Mouse (Mus musculus) neural tube, embryonic 10.5 days (tissue): ENCODE data around the gene Vps26b.
A peak's percentile ranks its signal among the peaks of the same experiment; 100 is the strongest.

ENCODE experiments used
- DNase-seq: peaks from one replicate; pipeline ENCODE4 v3.0.0-alpha.2; 2017; ENCODE audit warnings: low spot score; ENCODE audit errors: extremely low spot score

Gene Vps26b

DNA sequence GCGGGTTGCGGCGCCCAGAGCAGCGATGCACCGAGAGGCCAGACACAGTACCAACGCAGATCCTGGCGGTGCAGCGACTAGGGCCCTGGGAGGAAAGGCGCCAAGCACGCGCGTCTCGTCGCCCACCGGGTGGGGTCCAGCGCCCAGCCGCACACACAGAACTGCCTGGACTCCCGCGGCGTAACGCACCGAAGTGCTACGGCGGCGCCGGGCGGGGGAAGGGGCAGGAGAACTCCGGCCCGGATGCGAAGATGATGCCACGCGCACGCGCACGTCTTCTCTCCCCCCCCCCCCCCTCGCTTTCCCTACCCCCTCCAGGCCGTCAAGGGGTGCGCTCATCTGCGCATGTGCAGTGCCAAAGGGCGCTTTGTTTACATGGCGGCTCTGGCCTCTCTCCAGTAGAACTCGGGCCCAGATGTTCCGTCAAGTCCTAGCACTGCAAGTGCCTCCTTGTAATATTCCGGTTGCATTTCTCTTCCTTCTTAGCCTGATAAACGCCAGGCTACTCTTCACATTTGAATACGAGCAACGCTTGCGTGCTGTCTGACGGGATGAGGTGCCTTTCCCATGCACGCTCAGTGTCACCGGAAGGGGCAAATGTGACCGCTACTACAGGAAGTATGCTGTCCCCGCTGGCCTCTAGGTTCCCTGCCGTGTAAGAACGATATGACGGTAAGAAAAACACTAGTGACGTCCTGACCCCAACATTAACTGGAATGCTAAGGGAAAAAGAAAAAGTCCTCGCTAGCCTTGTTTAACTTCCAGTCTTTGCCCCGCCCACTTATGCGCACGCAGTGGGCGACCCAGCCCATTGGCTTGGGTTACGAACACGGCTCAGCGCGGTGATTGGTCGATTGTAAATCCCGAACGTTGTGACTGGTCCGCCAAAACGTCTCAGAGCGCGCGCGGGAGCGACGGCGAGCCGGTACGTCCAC lies at the start of gene Vps26b, which contains the start of gene Ncapd3:
Gene Vps26b (minus strand): TSS at position 238 of the 935 bp plus-strand sequence.
Gene Ncapd3 (plus strand): TSS at position 348 of the 935 bp plus-strand sequence.
- DNase-seq, result peak; percentile 97

DNA sequence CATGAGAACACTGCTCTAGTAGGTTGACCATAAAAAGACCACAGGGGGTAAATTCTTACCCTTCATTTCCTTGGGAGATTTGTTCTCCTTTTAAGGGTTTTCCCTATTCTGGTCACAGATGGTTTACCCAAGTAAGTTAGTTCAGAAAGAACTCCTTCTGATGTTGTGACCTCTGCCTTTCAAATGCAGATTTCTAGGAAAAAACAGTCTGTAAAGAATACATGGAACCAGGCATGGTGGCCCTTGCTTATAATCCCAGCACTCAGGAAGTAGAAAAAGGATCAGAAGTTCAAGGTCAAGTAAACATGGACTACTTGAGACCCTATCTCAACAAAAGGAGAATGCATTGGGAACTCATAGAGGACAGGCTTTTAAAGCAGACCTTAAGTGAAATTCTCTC lies 45.9 kb upstream of the Vps26b start:
- DNase-seq, result no peak

DNA sequence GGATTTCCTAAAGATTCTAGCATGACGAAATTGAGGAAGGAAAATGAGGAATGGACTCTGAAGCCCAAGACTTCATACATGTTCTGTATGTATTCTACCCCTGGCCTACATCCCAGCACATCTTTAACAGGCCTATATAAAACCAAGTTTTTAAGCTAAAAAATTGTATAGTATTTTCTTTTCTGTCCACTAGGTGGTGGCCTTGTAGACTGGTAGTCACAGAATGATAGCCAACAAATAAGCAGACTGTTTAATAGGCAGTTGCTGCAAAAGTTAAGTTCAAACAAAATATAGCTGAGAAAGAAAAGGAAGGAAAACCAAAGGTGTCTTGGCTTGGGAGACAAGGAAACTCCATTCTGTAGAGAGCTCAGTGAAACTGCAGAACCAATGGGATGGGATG lies 44.8 kb upstream of the Vps26b start:
- no peak for DNase-seq

DNA sequence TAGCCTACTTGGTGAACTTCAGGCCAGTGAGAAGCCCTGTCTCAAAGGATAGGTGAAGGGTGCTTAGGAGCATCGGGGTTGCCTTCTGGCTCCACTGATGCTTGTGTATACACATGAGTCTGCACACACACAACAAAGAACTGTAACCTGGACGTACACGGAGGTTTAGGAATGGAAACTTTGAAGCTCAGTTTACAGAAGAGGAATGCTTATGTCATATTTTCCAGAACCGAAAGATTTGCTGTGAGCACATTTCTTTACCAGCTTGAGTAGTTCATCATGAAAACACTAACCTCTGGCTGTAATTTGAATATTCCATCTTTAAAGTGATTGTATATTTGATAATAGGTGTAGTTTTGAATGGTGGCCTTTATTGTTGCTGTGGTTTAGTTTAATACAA lies 41.0 kb upstream of the Vps26b start:
- DNase-seq, result no peak

DNA sequence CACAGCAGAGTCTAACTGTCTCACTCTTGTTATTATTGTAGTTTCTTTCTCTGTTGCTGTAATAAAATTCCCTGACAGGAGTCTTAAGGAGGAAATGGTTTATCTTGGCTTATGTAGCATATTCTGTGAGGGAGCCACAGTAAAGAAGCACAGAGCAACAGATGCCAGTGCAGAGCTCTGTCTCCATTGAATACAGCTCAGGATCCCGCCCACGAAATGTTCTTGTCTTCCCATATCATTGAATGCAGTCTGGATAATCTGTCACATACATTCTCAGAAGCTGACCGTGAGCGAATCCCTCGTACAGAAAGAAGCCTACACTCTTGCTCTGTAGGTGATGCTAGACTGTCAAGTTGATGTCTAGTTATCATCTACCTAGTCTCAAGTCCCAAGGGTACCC lies 28.5 kb upstream of the Vps26b start:
- no peak for DNase-seq

DNA sequence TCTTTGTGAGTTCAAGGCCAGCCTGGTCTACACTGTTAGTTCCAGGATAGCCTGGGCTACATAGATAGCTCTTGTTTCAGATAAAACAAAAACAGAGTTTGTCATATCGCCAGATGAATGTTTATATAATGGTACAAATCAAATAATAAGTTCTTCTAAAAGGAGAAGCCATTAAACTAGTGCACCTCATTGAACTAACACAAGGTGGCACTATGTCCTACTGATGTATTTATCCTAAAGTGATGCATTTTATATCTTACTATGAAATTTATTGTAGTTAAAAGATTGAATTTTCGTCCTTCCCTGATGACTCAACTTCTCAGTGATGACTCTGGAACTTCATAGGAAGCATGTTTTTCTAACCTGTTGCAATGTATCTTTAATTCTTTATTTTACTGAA lies 19.6 kb upstream of the Vps26b start:
- no peak for DNase-seq

DNA sequence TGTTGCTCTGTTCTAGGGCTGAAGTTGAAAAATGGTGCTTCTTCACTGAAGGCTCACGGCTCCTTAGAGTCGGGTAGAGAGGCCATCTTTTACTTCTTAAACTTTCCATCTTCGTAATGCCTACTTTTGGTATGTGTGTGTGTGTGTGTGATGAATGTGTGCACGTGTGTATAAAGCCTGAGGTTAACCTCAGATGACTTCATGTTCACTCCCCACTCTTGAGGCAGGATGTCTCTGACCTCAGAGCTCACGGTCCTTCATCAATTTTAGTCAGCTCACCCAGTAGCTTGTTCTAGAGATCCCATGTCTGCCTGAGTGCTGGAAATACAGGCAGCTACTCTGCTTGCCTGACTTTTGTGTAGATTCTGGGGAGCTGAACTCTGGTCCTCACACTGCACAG lies 14.0 kb upstream of the Vps26b start:
- no peak for DNase-seq

DNA sequence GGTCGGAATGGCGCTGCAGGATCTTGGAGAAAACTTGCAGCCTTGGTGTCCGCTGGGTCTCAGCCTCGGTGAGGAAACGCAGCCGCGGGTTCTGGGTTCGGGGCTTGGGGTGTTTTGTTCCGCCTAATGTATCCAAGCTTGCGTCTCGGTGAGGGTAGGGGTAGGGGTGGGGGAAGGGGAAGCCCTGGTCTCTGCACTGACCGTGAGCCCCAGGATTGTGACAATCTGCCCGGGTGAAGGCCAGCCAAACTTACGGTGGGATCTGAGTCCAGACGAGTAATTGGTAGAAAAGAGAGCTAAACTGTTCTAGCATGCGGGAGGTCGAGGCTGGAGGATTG lies 867 bp upstream of the Vps26b start:
- no peak for DNase-seq

DNA sequence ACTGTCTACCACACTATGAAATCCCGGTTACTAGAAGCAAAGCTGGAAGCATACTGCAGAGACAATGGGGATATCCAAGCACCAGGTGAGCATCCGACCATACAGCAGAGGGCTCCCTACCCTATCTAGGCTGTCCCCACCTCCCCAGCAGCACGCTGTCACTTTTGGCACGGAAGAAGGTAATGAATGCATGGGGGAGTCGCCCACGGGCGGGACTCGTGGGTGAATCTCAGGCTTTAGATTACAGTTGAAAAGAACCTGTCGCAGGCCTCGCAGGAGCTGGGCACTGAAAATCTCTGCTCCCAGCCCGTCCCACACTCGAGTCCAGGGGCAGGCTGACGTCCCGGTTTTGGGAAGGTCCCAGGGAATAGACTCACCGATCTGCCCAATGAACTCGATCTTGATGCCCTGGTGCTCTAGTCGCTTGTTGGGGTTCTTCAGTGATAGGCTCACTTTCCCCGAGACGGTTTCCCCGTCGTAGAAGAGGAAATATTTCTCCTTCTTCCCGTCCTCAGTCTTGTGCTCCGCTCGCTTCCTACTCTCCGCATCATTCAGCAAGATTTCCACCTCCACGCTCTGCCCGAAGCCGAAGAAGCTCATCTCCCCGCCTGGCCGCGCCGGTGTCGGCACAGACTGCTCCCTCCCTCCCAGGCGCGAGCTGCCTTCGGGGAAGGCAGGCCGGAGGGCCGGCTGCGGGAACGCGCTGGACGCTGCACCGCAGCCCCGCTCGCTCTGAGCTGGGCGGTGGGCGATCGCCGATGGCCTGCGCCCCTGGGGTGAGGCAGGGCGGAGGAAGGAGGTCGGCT lies 640 bp downstream of the Vps26b start:
- DNase-seq, result no peak

DNA sequence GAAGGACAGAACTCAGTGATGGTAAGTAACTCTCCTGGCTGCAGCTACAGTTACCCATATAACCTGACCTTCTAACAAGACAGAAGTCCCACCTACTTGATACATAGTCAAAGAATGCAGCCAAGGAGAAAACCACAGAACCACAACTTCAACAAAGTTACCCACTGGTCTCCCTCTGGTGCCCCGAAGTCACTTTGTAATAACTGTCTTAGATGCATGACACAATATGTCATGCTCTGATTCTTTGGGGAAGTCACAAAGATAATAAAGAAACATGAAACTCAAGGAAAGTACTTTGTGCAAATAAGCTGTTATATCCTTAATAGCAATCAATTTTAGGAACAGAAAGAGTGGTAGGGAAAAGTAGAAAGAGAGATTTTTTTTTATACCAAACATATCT lies 3.2 kb downstream of the Vps26b start:
- DNase-seq, result no peak

DNA sequence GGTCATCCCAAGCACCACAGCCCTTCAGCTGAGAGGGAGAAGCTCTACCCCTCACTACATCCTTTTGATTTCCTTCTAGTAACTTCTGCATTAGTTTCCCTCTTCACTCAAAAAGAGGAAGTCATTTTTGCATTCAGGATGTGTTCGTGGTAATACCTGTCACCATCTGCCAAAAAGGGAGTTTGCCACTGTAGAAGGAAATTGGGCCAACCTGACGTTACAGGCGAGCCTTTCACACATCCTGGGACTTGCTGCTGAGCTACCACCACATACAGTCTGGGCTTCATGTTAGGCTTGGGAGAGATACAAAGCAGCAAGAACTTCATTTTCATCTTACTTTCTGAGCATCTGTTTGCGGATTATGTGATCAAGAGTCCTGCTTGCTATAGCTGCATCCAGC lies 6.2 kb downstream of the Vps26b start:
- no peak for DNase-seq

DNA sequence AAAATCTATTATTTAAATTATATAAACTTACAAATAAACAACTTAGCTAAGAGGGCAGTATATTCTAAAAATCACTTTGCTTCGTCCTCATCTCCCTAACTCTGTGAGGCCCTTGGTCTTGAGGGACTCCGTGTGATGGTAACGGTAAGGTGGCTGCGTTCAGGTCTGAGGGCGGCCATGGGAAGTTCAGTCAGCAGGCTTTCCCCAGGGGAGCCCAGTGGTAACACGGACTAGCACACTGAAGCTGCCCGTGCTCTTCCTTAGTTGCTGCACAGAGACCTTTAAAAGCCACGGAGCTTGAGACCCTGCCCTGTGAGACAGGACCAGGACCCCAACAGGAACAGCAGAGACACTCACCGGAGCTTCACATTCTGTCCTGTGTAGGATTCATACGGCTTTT lies 10.9 kb downstream of the Vps26b start:
- DNase-seq, result no peak

DNA sequence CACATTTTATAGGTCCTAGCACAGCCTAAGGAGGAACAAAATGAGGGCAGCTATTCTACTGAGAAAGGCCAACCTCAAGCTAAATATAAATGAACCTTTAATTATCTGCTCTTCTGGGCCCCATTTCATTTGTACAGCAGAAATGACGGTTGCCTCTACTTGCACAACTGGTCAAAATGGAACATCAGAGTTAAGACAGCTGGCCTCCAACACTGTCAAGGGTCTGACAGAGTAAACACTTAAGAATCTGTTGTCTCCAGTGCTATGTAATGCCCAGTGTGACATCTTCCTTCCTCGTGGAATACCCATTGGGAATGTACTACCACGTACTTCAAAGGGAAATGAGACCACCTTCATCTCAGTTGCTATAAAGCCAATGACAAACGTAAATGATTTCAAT lies 18.3 kb downstream of the Vps26b start:
- DNase-seq, result no peak

DNA sequence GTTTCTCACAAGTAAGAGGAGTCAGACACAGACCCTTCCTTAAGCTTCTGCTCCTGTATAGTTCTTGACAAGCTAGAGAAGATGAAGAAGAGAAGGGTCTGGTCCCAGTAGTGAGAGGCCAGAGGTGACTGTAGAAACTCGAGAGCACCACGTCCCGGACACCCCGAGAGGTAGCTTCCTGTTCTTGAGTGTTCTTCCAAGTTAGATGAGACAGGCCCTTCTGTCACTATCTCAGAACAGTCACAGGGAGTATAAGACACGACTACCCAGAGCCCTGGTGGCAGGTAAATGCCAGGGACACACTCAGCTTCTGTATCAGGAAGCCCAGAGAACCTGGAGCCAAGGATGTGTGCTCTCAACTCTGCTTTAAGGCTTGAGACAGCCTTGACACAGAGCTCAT lies 20.6 kb downstream of the Vps26b start:
- no peak for DNase-seq

DNA sequence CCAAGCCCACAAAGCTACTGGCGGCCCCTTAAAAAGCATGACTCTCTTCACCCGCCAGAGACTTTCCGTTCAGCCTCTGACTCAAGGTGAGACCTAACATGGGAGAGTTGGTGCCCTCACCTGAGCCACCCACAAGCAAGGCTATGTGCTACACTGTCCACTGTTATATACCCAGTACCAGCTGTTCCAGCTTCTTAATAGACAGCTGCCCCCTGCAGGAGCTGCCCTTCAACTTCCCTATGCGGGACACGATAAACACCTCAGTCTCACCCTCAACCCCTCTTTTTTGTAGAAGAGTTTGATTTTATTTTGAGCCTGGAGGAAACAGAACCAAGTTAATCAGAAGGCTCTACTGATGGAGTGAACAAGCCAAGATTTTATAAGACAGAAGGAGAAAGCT lies 23.0 kb downstream of the Vps26b start:
- DNase-seq, result no peak

DNA sequence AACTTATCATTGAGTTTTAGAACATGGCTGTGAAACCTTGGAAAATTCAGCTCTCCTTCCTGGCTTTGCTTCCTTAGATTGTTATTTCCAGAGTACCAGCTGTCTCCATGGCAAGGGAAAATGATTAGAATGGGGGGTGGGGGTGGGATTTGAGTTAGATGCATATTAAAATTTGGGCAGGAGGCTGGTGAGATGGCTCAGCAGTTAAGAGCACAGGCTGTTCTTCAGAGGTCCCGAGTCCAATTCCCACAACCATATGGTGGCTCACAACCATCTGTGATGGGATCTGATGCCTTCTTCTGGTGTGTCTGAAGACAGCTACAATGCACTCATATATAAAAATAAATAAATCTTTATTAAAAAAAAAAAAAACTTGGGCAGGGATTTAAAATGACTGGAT lies 23.9 kb downstream of the Vps26b start:
- DNase-seq, result no peak

DNA sequence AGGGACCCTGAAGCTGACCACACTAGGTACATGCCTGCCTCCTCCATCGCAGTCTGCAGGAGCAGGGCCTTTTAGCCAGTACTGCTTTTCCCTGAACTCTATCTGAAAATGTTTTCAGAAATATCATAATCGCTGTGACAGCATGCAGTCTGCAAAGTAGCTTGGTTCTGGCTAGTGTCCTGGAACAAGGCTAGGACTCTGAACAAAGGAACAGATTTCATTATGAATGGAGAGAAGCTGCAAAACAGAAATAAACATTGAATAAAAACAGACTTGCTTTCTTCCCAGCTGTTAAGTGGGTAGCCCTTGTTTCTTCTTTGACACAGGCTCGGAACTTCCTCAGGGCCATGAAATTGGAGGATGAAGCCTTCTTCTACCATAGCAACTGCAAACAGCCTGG lies 24.6 kb downstream of the Vps26b start:
- no peak for DNase-seq

DNA sequence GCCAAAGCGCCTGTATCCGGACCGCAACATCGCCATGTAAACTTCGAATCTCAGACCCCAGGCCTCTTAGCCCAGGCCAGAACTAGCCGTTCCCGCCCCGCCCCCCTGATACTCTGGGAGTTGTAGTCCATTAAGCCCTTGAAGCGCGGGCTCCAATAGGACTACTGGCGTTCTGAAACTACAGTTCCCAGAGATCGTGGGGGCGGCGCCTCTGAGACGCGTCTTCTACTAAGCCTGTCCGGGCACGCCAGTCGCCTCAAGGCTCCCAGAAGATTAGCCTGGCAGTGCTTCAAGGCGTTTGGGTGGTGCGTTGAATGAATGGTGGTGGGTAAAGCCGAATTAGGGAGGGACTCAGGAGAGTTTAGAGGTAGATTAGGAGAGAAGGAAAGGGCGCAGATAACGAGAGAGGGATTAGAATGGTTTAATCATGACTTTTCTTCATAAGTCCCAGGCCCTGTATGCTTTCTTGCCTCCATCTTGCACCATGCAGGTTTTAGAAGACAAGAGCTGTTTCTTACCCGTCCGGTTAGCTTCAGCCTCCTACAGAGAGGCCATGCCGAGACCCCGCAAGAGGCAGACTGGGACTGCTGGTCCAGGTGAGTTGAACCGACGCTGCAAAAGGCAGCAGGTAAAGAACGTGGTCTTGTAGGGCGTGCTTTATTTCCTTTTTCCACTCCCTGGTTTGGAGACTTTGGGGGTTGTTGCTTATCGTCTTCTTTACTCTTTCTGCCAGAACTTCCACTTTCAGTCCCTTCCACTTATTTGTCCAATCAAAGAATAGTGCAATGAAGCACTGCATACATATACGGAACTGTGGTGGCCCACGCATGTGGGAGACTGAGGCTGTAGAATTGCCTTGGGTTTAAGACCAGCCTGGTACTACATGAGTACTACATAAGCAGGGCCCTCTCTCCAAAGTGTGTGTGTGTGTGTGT lies 30.1 kb downstream of the Vps26b start, which contains the start of the genes Acad8 and Thyn1:
Gene Acad8 (minus strand): TSS at position 106 of the 935 bp plus-strand sequence.
Gene Thyn1 (plus strand): TSS at position 250 of the 935 bp plus-strand sequence.
- peak; percentile 95 for DNase-seq

DNA sequence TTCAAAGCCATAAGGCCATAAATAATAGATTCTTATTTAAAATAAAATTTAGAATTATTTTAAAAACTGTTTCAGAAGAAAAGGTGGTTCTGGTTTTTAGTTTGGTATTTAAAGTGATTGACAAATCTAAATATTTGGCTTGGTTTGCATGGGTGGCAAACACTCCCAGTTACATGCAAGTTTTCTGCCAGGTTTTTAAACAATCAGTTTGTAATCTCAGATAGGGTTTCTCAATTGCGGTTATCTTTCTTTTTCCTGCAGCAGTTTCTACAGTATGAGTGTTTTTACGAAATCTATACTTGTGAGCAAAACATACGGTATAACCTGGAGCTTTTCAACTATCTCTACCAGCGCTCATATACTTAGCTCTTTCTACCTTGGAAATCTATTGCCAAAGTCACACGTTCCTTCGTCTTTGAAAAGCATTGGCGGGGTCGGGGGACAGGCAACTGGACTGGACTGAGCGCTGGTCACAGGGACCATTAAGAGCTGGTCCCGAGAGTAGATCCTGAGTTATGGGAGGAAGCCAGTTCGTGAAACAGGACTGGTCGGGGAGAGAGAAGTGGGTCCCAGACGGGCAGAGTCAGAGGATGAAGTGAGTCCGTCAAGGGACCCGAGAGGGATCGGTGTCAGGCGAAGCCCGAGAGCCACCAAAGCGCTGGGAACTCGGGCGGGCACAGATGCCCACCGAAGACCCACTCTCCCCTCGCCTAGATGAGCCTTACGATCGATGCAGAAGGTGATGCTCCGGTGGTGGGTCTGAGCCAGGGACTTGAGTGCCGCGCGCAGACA lies 31.0 kb downstream of the Vps26b start:
- DNase-seq, result no peak

DNA sequence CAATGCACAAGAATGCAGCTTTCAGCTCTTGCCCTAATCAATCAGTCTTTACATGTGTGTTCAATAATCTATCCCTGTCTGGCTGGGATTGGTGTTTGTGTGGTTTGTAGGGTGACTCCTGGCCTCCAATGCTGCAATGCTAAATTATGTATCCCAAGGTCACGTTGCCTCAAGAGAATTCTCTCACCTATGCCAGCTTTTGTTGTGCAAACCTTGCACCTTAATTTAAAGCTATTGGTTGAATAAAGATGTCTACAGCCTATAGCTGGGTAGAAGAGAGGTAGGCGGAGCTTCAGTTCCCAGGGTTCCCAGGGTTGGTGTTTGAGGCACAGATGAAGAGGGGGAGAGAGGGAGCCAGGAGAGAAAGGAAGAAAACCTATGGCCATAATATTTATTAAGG lies 32.4 kb downstream of the Vps26b start:
- no peak for DNase-seq
